Mouse (Mus musculus) left cerebral cortex, postnatal 4 days (tissue): ENCODE data around the gene Gm13290. TPM values are rescaled to one million over a fixed set of nuclear protein-coding genes. Genes with fewer than 3 reads are reported as not detected.
"Not testable (repeated sequence)": the region's sequence is repeated elsewhere in the genome, so short reads cannot be mapped to it uniquely, and the experiment has no call there.

Experiments
- DNase-seq: peaks from one replicate; pipeline ENCODE4 v3.0.0-alpha.2; 2022
- intact Hi-C: fragments of 180-260 bp; cut with DNase I; formaldehyde crosslinking; loops from one replicate; pipeline ENCODE4 v1.15.1; 2025
- total RNA-seq, 2 experiments: library from RNA; stranded (reverse); gene quantifications; 2 replicates each; pipeline ENCODE4 v1.2.3; 2021

Gm13290 gene
- total RNA-seq, result not detected

- DNase-seq, intact Hi-C loops: not testable (repeated sequence)
Observed at GRCm38 (mm10) chr4:88773534-88773933, at the start of gene Gm13290. Gm13290 (plus strand) TSS chr4:88773834.

DNA sequence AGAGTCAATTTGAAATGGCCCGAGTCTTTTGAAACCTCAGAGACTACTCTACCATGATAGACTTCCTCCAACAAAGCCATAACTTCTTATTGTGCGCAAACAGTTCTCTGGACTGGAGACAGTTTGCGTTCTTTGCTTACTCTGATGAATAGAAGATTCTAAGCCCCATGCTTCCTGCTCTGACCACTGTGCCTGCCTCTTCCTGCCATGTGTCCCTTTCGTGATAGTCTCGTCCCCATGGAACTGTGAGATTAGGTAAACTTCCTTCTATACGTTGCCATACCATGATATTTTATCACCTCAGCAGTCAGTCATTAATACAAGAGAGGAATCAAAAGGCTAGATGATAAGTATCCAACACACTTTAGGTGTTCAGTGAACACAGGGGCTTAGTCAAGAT, 46.9 kb upstream of the Gm13290 start:
- DNase-seq, result no peak
- intact Hi-C loops, result no loop called here

DNA sequence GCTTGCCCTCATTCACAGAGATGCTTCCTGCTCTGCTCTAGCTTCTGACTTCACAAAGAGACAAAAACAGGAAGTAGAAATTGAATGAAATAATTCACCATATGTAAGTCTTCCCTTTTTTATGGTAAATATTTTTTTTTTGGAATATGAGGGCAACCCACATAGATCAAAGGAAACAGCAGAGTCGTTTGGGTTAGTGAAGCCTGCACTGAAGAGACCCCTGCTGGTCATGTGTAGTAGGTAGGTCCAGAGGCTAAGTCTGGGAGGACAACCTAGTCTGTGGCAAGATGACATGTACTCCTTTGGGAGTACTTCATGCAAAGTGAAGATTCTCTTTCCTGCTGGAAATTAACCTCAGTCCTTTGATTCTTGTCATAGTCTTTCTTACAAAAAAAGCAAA, 46.3 kb upstream of the Gm13290 start:
- intact Hi-C loops, result no loop called here
- no peak for DNase-seq

- intact Hi-C loops, result no loop called here
- peak; percentile 62 for DNase-seq
Observed at GRCm38 (mm10) chr4:88738480-88738879, 35.2 kb upstream of the Gm13290 start.

- no peak for DNase-seq
- intact Hi-C loops, result no loop called here
Observed at GRCm38 (mm10) chr4:88739036-88739435, 34.6 kb upstream of the Gm13290 start.

DNA sequence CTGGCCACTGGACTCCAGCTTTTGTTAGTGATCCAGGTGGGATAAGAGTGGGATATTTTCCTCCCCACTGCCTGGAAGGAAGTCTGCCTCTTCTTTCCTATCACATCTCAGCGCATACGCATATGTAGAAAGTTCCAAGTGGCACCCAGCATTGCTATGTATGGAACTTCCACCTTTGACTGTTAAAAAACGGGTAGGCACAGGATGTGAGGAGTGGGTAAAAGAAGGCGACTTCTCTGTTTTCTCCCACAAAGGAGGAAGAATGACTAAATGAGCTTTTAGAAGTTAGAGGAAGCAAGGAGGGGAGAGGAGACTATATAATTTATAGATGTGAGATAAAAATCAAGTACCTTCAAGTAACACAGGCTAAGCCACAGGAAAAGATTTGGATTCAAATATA, 32.2 kb upstream of the Gm13290 start:
- no peak for DNase-seq
- intact Hi-C loops, result no loop called here

- no peak for DNase-seq
- intact Hi-C loops, result no loop called here
Observed at GRCm38 (mm10) chr4:88742771-88743371, 30.8 kb upstream of the Gm13290 start.

DNA sequence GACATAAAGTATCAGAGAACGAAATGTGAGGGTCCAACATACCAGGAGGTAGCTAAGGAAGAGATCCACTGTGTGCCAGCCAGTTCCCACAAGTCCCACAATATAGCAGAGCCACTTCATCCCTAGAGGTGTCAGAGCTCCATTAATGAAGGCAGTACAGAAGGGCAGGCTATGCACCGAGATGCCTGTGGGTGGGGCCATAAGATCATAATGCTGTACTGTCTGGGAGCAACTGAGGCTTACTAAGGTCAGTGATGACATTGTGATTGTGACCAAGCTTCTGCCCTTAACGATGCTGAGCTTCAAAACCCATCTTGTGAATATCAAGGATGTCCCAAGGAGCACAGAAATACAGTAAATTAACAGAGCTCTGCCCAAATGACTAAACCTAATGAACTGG, 29.4 kb upstream of the Gm13290 start:
- intact Hi-C loops, result no loop called here
- DNase-seq, result no peak

DNA sequence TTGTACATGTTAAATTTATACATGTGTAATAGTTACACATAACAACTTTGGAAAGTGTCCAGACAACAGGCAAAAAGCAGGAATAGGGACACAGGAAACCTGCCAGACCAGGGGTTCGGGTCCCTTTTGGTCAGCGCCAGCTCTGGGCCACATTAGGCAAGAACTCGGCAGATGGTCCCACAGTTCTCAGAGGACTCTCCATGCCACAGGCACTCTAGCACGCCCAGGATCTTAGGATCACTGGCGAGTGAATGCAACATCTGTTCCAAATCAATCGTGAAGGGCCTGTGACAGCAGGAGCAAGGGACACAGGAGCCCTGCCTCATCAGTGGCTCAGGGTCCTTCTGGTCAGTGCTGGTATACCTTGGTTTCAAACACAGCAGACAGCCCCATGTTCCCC, 23.7 kb upstream of the Gm13290 start:
- intact Hi-C loops, result no loop called here
- no peak for DNase-seq

- peak; percentile 45 for DNase-seq
- intact Hi-C loops, result not testable (repeated sequence)
Observed at GRCm38 (mm10) chr4:88754818-88755340, 18.8 kb upstream of the Gm13290 start, which contains the start of gene Gm13271. Gm13271 (plus strand) TSS chr4:88754868.

DNA sequence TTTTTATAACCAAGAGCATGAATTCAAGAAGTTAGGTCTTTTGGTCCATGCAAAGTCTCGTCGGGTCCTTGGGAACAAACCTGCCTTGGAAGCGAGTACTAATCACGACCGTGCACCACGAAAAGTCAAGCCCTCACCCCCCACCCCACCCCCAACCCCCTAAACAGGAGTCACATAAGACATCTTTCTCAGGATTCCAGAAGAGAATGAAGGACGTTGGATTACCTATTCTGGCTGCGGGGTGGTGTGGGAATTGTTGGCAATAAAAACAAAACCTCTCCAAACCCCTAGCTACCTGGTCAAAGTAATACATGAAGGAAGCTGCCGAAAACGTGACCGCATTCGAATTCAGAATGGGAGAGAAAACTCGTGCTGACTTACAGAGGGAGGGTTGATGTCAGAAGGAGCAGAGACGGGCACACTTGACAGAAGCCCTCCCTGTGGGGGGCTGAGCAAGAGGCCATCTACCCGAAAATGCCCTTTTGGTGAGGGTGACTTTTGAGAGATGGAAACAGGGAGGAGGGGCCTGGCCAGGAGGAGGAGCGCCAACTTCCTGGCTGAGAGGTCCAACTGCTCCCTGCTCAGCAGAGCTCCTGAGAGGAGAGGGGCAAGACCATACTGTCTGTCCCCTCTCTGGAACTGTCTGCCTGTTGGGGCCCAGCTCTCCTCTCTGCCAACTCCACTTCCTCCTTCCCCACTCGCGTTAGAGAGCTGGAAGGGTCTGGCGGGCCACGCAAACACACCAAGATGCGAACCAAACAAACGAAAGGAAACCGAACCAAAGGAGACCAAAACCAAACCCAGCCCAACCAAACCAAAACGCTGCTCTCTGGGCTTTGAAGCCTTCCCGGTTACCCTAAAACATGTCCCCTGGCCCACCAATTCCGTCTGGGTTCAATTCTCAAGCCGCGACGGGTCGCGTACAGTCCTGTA, 16.8 kb upstream of the Gm13290 start:
- DNase-seq, intact Hi-C loops: not testable (repeated sequence)

GRCm38 (mm10) chr4:88757628-88758031, 16.0 kb upstream of the Gm13290 start:
- intact Hi-C loops, result not testable (repeated sequence)
- DNase-seq, result peak; percentile 82

DNA sequence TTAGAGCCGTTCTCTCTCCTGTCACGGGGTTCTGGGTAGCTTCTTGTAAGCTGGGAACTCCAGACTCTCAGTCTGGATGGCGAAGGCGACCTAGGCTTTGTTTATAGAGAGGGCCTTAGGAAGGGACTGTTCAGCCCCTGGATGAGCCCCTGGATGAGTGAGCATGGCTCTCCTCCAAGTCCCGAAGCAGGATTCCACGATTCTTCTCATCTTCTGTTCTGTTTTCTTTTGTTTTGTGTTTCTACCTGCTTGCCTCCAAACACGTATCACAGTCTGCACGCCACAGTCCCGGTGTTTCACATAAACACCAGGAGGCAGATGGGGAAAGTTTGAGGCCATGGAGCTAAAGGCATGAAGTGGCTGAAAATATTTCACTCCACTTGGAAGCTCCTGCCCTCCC, 14.9 kb upstream of the Gm13290 start:
- DNase-seq, intact Hi-C loops: not testable (repeated sequence)

- intact Hi-C loops, result not testable (repeated sequence)
Observed at GRCm38 (mm10) chr4:88759610-88760268, 13.9 kb upstream of the Gm13290 start, which contains the start of gene Gm13283. Gm13283 (plus strand) TSS chr4:88760119.

GRCm38 (mm10) chr4:88760431-88760830, 13.2 kb upstream of the Gm13290 start:
- DNase-seq, result peak; percentile 68
- intact Hi-C loops, result not testable (repeated sequence)

More at GRCm38 (mm10) chr4:88759610-88760268, 13.9 kb upstream of the Gm13290 start, which contains the start of gene Gm13283:
- DNase-seq, result not testable (repeated sequence)

GRCm38 (mm10) chr4:88761776-88762175, 11.9 kb upstream of the Gm13290 start:
- DNase-seq, result peak; percentile 61
- intact Hi-C loops, result not testable (repeated sequence)

DNA sequence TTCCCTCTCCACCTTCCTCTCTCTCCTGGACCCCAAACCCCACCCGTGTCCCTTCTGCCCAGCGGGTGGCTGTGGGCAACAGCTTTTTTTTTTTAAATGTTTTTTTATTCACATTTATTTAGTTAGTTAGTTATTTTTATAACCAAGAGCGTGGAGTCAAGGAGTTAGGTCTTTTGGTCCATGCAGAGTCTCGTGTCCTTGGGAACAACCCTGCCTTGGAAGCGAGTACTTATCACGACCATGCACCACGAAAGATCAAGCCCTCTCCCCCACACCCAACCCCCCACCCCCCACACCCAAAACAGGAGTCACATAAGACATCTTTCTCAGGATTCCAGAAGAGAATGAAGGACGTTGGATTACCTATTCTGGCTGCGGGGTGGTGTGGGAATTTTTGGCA, 11.3 kb upstream of the Gm13290 start:
- DNase-seq, intact Hi-C loops: not testable (repeated sequence)

GRCm38 (mm10) chr4:88763384-88764018, 10.1 kb upstream of the Gm13290 start:
- peak; percentile 29 for DNase-seq
- intact Hi-C loops, result not testable (repeated sequence)

DNA sequence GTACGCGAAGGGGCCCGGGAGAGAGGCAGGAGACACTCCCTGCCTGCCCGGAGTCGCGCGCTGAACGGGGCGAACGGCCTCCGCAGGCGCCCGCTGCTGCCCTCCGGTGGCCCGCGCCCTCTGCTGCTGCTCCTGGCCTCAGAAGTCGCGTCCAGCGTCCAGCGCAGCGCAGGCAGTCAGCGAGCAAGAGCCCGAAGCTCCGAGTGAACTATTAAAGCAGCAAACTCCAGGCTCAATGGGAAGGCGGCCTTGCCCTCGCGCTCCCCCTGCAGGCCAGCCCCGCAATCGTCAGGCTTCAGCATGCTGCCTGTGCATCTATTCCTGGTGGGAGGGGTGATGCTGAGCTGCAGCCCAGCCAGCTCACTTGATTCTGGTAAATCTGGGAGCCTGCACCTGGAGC, 3.0 kb downstream of the Gm13290 start, which contains the start of gene Gm13289:
Gene Gm13289, plus strand, starts transcription at position 301 of the 400 bp plus-strand sequence.
- intact Hi-C loops, DNase-seq: not testable (repeated sequence)

DNA sequence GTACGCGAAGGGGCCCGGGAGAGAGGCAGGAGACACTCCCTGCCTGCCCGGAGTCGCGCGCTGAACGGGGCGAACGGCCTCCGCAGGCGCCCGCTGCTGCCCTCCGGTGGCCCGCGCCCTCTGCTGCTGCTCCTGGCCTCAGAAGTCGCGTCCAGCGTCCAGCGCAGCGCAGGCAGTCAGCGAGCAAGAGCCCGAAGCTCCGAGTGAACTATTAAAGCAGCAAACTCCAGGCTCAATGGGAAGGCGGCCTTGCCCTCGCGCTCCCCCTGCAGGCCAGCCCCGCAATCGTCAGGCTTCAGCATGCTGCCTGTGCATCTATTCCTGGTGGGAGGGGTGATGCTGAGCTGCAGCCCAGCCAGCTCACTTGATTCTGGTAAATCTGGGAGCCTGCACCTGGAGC, 5.9 kb downstream of the Gm13290 start, which contains the start of gene Gm13272:
Gene Gm13272, plus strand, starts transcription at position 301 of the 400 bp plus-strand sequence.
- DNase-seq, intact Hi-C loops: not testable (repeated sequence)
